Mouse (Mus musculus): Measurements from ENCODE around the gene Ykt6.

GRCm38 (mm10) chr11:5974053-5974452 lies 18.6 kb downstream of the Ykt6 start:
- TF ChIP-seq POLR2A (IDR thresholded peaks at IDR 0.05; ENCODE audit: insufficient read depth, low read depth, low read length) (no peak), CTCF (IDR thresholded peaks at IDR 0.05; ENCODE audit: insufficient read depth, low read depth, low read length) (no peak)
